Mouse (Mus musculus) embryonic facial prominence, embryonic 11.5 days (tissue): ENCODE results near the gene Csnk1e. TPM values are rescaled to one million over a fixed set of nuclear protein-coding genes. Genes with fewer than 3 reads are reported as not detected.

Source experiments
- ATAC-seq: fragments of 200-750 bp; cut with Nextera tagmentation; replicated peaks from 2 replicates; pipeline ENCODE4 v1.8.0; 2017; ENCODE audit warnings: low read depth; ENCODE audit not compliant: insufficient number of reproducible peaks, low FRiP score, low TSS enrichment
- DNase-seq: peaks from one replicate; pipeline ENCODE4 v3.0.0-alpha.2; 2015; ENCODE audit warnings: low spot score
- H3K27ac ChIP-seq: fragments of 300-500 bp; sonication (generic); replicated peaks from 2 replicates; pipeline ENCODE4 v1.5.1; 2014; ENCODE audit warnings: mild to moderate bottlenecking, low read depth, low read length, control low read depth
- H3K27me3 ChIP-seq: fragments of 300-500 bp; sonication (generic); 2 replicates; pipeline ENCODE4 v1.6.1; 2014; ENCODE audit warnings: mild to moderate bottlenecking, low read length, moderate library complexity, mixed read lengths; ENCODE audit not compliant: control insufficient read depth, insufficient read depth
- H3K36me3 ChIP-seq: fragments of 300-500 bp; sonication (generic); replicated peaks from 2 replicates; pipeline ENCODE4 v1.6.1; 2014; ENCODE audit warnings: low read depth, mild to moderate bottlenecking, low read length, moderate library complexity, mixed read lengths; ENCODE audit not compliant: control insufficient read depth, insufficient read depth
- H3K4me1 ChIP-seq: fragments of 300-500 bp; sonication (generic); 2 replicates; pipeline ENCODE4 v1.6.1; 2014; ENCODE audit warnings: low read length, mixed read lengths; ENCODE audit not compliant: control insufficient read depth, insufficient read depth
- H3K4me2 ChIP-seq: fragments of 300-500 bp; sonication (generic); 2 replicates; pipeline ENCODE4 v1.6.1; 2014; ENCODE audit warnings: low read depth, mild to moderate bottlenecking, control low read depth, low read length, moderate library complexity
- H3K4me3 ChIP-seq: fragments of 300-500 bp; sonication (generic); 2 replicates; pipeline ENCODE4 v1.5.1; 2014; ENCODE audit warnings: low read depth, low read length, control low read depth
- H3K9ac ChIP-seq: fragments of 300-500 bp; sonication (generic); replicated peaks from 2 replicates; pipeline ENCODE4 v1.6.1; 2014; ENCODE audit warnings: mild to moderate bottlenecking, control low read depth, low read length
- H3K9me3 ChIP-seq: fragments of 300-500 bp; sonication (generic); replicated peaks from 2 replicates; pipeline ENCODE4 v1.6.1; 2016; ENCODE audit warnings: mild to moderate bottlenecking, low read length, inconsistent platforms, mixed read lengths; ENCODE audit not compliant: control insufficient read depth
- WGBS: fragments of 180-500 bp; shearing (Covaris S2); extraction: QIAGEN DNeasy Blood & Tissue Kit; methylation state at CpG from one replicate; pipeline ENCODE4 v1.1.7; 2014; 5-methylcytosine and 5-hydroxymethylcytosine counted together
- polyA plus RNA-seq: library from polyadenylated mRNA; unstranded; fragments of >200 nt; fragmentation: Nextera tagmentation; extraction: Ambion mirVana; gene quantifications from 2 replicates; pipeline ENCODE4 v1.2.1, GENCODE M21; 2014

Csnk1e gene
- polyA plus RNA-seq, 1 experiment from 2014 or later: 108 TPM

DNA sequence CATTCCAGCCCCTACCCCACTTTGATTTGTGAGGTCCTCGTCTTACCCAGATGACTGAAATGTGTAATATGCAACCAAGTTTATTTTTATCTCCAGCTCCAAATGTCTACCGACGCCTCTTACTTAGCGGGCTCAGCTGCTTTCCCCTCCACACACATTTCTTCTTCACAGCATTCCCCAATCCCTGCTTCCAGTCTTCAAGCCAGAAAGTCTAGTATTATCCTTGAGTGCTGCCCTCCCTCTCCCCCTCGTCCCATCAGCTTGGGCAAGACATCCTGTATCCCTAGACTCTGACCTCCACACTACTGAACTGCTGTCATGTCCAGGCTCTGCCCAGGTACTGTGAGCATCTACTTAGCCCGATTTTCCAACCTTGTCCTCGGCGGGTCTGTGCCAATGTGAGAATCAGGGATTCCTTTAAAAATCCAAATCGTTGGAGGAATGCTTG lies 51.6 kb downstream of the Csnk1e start:
- Histone ChIP-seq H3K27me3 (no peaks in the 10 kb centered on the region), H3K27ac (no peak overlapping the region), H3K4me2 (peak overlapping the region; percentile 61), H3K9ac (peak overlapping the region; percentile 84), H3K9me3 (no peaks in the 10 kb centered on the region), H3K4me3 (peak overlapping the region; percentile 86), H3K36me3 (no peaks in the 10 kb centered on the region), H3K4me1 (peaks cover 6% of the 10 kb centered on the region)
- ATAC-seq (no peak), DNase-seq (peak; percentile 7)
- 13% methylated on average over 9 of the region's 9 CpGs for WGBS

DNA sequence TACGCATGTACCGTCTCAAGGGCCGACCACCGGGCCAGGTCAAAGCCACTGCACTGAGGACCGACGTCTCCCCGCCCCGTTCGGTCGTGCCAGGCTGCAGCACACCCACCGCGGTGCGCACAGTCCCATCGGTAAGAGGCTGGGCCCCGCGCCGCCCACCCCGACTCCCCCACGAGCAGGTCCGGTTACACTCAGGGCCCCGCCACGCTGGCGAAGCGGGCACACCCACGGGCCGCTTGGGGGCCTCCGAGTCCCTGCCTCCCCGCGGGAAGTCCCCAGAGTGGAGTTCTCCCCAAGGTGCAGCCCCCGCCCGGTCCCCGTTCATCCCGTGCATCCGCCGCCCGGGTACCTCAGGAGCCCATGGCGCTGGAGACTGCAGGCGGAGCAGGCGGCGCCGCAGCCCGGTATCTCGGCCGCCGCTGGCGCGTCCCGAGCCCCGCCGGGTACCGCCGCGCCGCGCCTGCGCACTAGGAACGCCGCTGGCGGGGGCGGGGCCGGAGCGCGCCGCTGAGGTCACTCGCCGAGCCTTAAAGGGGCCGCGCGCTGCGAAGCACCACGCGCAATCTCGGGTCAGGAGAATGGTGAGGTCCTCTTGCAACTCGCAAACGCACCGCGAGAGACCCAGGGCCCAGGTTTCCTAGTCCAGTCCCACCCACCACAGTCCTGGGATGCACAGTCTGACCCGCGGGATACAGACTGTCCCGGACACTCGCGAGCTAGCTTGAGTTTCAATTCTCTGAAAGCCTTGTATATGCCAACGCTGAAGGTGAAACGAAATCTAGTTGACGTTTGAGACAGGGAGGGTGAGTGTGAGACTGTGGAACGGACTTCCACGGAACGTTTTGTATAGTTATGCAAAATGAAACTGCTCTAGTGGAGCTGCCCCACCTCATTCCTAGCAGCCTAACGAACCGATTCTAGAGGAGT lies 52.3 kb downstream of the Csnk1e start, which contains the start of gene Tmem184b:
Gene Tmem184b (minus strand): TSS at position 734 of the 927 bp plus-strand sequence.
- Histone ChIP-seq H3K36me3 (no peaks in the 10 kb centered on the region), H3K4me1 (peaks cover 6% of the 10 kb centered on the region), H3K27ac (peak within 1 kb of the TSS; percentile 44; the same call in 1 of the 2 replicates), H3K4me2 (peak within 1 kb of the TSS; percentile 61), H3K4me3 (peak within 1 kb of the TSS; percentile 86), H3K9me3 (no peaks in the 10 kb centered on the region), H3K9ac (peak within 1 kb of the TSS; percentile 84), H3K27me3 (no peaks in the 10 kb centered on the region)
- ATAC-seq (peak; percentile 77), DNase-seq (peak; percentile 91)
- WGBS: under 1% methylated on average over 90 of the region's 90 CpGs

DNA sequence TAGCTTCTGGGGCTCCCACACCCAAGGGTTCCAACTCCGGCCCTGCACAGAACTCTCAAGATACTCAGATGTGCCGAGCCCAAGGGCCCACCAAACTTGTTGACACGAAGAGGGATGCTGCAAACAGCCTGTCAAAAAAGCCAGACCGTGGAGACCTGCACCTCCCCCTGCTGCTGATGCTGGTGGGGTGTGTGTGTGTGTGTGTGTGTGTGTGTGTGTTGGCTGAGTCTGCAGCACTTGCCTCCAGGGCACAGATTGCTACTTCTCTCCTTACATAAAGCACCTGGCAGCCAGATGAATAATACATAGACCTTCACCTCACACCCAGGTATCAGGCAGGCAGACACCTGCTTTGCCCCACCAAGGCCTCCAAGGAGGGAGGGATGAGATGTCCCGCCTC lies 53.2 kb downstream of the Csnk1e start:
- peak overlapping the region; percentile 86 for H3K4me3 ChIP-seq
- peak overlapping the region; percentile 61 for H3K4me2 ChIP-seq
- no peak overlapping the region for H3K27ac ChIP-seq
- no peaks in the 10 kb centered on the region for H3K27me3 ChIP-seq
- H3K4me1 ChIP-seq: peaks cover 6% of the 10 kb centered on the region
- DNase-seq: peak; percentile 33
- 0 out of 2 replicates have a peak, but pooled peaks have one; percentile 1 for ATAC-seq
- peak overlapping the region; percentile 84 for H3K9ac ChIP-seq
- WGBS: 28% methylated on average over 5 of the region's 5 CpGs
- H3K36me3 ChIP-seq: no peaks in the 10 kb centered on the region
- H3K9me3 ChIP-seq: no peaks in the 10 kb centered on the region

DNA sequence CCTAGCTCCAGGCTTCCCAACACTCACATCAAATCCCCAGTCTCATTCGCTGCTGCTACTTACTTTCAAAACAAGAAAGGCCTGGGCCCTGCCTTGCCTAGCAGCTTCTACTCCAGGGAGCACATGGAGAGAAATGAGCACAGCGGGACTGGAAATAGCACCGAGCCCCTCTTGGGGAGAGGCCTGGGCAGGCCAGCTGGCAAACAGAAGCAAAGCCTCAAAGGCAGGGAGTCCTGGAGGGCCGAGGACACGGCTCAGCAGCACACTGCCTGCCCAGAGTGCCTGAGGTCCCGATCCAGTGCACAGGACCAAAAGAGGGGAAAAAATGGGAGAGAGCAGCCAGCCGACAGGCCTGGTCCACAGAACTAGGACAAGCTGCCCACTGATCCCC lies 54.4 kb downstream of the Csnk1e start:
- ATAC-seq (no peak), DNase-seq (no peak)
- no peaks in the 10 kb centered on the region for H3K27me3 ChIP-seq
- no peak overlapping the region for H3K4me3 ChIP-seq
- H3K36me3 ChIP-seq: no peaks in the 10 kb centered on the region
- WGBS: 56% methylated on average over 7 of the region's 7 CpGs
- no peak overlapping the region; the same call in 1 of the 2 replicates for H3K9ac ChIP-seq
- H3K4me2 ChIP-seq: no peak overlapping the region
- H3K4me1 ChIP-seq: peaks cover 6% of the 10 kb centered on the region
- H3K9me3 ChIP-seq: no peaks in the 10 kb centered on the region
- no peak overlapping the region for H3K27ac ChIP-seq

DNA sequence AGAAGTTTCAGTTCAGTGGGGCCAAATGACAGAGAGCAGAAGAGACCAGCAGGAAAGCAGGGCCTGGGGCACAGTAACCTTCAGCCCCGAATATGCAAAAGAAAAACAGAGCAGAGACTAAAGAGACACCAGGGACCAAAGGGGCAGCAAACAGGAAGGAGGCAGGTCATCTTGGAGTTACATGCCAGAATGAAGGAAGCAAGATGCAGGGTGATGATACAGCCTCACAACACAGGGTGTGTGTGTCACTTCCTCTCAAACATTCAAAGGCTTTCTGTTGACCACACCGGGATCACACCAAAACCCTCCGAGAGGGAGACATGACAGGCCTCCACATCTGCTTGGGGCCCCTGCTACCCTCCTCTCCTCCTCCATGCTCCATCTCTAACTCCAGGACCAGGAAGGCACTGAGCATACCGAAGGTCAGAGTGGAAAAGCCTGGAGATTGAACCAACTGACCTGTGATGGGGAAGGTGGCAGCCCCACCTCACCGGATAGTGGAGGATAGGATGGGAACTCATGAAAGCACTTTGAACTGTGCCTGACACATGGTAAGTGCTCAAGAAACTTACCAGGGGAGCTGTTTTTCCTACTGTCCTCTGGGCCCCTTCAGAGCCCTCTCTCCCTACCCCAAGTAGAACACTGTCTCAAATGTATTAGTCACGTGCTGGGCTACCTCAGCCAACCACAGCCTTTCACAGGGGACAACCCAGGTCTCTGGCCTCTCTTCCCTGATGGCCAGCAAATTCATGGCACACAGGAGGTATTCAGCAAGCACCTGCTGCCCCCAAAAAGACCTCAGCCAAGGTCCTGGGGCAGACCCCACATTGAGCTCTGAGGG lies 55.0 kb downstream of the Csnk1e start:
- Histone ChIP-seq H3K4me3 (no peak overlapping the region), H3K27ac (no peak overlapping the region), H3K36me3 (no peaks in the 10 kb centered on the region), H3K9ac (peak overlapping the region; percentile 5; the same call in 1 of the 2 replicates), H3K27me3 (no peaks in the 10 kb centered on the region), H3K4me2 (no peak overlapping the region), H3K4me1 (peaks cover 6% of the 10 kb centered on the region), H3K9me3 (no peaks in the 10 kb centered on the region)
- DNase-seq (no peak), ATAC-seq (no peak)
- WGBS: 29% methylated on average over 6 of the region's 6 CpGs

DNA sequence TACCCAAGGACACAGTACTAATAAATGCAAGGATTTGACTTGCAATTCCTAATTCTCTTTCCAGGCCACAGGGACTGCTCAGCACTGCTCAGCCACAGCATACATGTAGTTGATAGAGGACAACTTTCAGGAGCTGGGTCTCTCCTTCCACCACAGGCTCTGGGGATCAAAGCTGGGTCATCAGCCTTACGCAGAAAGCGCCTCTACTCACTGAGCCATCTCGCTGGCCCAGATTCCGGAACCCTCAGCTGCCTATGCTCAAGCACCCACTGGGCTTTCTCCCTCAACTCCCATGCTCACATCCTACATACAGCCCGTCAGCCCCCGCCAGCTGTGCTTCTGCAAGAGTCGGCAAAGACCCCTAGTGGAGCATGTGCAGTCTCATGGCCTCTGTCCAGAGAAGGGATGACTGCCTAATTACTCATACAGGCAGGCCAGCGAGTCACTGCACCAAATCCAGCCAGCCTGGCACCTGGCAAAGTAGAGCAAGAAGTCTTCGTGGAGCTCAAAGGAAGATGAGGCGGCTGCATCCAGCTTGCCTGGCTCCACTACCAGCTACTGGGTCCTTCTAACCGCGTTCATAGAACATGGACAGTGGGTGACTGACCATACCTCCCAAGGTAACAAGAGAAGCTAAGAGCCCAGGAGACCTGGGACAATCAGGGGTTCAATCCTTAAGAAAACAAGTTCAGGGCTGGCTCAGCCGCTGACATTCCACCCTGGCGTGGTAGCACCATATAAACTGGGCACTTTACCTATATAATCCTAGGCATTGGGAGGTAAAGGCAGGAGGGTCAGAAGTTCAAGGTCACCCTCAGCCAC lies 55.9 kb downstream of the Csnk1e start:
- Histone ChIP-seq H3K4me3 (no peak overlapping the region), H3K9ac (no peak overlapping the region), H3K36me3 (no peaks in the 10 kb centered on the region), H3K4me1 (peaks cover 6% of the 10 kb centered on the region), H3K9me3 (no peaks in the 10 kb centered on the region), H3K4me2 (no peak overlapping the region), H3K27ac (no peak overlapping the region), H3K27me3 (no peaks in the 10 kb centered on the region)
- no peak for DNase-seq
- ATAC-seq: no peak
- 74% methylated on average over 14 of the region's 14 CpGs for WGBS

DNA sequence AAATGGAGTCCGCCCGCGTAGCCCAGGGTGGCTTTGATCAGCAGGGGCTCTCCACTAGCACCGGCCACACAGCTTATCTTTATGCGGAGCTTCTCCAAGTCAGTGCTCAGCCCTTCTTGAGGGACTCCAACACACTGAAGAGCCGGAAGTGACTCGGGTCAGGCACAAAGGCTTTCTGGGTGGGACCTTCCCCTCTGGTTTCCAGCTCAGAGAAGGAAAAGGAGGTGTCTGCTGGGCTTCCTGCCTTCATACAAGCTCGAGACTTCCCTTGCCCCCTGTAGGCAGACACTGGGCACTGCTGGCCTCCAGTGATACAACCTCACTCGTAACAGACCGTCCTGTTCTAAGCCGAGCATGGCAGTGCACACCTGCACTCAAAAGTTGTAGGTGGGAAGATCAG lies 58.6 kb downstream of the Csnk1e start:
- 87% methylated on average over 11 of the region's 11 CpGs for WGBS
- Histone ChIP-seq H3K4me1 (no peaks in the 10 kb centered on the region; the same call in 1 of the 2 replicates), H3K27ac (no peak overlapping the region), H3K27me3 (no peaks in the 10 kb centered on the region), H3K4me2 (no peak overlapping the region), H3K4me3 (no peak overlapping the region), H3K36me3 (no peaks in the 10 kb centered on the region; the same call in 1 of the 2 replicates), H3K9me3 (no peaks in the 10 kb centered on the region), H3K9ac (no peak overlapping the region)
- ATAC-seq: no peak
- peak; percentile 27 for DNase-seq
